Mouse (Mus musculus): ENCODE data around the gene Gm4513. TPM values are rescaled to one million over a fixed set of nuclear protein-coding genes. Genes with fewer than 3 reads are reported as not detected.

The Gm4513 gene
- polyA plus RNA-seq (2012) = not detected in 2 replicates

DNA sequence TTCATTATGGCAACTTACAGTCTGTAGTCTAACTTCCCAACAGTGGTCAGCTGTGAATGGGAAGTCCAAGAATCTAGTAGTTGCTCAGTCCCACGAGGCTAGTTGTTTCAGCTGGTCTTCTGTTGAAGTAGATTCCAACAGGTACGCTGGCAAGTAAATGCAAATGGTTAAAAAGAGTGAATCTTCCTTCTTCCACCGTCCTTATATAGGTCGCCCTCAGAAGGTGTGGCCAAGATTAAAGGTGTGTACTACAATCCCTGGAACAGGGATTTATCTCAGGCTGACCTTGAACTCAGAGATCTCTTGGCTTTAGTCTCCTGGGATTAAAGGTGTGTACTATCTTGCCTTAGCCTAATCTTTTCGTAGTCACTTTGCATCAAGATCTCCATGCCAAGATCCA is at the start of gene Gm4513:
Gm4513 (minus strand) TSS at position 101 of the 400 bp plus-strand sequence.

DNA sequence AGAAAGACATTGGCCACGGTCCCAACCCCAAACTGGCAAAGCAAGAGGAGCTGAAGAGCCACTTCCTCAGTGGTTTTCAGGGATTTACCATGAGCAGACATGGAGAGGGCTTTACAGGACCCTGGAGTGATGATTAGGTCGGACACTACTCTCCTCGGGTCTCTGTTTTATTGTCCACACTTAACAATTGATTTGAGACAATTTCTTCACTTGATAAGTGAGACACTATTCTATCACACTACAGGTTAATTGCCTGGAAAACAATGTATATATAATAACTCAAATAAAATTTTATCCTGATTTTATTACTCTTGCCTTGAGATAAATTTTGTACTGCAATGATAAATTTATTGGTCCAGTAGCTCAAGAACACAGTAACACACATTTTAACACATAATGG is 22.7 kb downstream of the Gm4513 start, which contains the start of gene Gm4141:
Gm4141 (minus strand) TSS at position 101 of the 400 bp plus-strand sequence.

DNA sequence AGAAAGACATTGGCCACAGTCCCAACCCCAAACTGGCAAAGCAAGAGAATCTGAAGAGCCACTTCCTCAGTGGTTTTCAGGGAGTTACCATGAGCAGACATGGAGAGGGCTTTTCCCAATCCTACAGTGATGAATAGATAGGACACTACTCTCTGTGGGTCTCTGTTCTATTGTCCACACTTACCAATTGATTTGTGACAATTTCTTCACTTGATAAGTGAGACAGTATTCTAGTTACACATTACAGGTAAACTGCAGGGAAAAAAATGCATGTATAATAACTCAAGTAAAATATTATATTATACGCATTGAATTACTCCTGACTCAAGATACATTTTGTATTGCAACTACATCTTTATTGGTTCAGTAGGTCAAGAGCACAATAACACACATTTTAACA is 53.2 kb downstream of the Gm4513 start, which contains the start of gene Gm5726:
Gm5726 (minus strand) TSS at position 101 of the 400 bp plus-strand sequence.

Other genes starting within 250 kb of the Gm4513 start
- not detected in 2 replicates for gene Gm5728, start 223.6 kb downstream of the Gm4513 start, polyA plus RNA-seq (2012)
- not detected in 2 replicates for gene Vmn1r100, start 181.1 kb downstream of the Gm4513 start, polyA plus RNA-seq (2012)
- gene Vmn1r101, start 156.4 kb downstream of the Gm4513 start, polyA plus RNA-seq (2012) = not detected in 2 replicates
- not detected in 2 replicates for gene Gm10670, start 124.1 kb downstream of the Gm4513 start, polyA plus RNA-seq (2012)
- not detected in 2 replicates for gene Vmn1r103, start 88.5 kb downstream of the Gm4513 start, polyA plus RNA-seq (2012)
- not detected in 2 replicates for gene Vmn1r104, start 65.2 kb downstream of the Gm4513 start, polyA plus RNA-seq (2012)
- gene Gm5726, start 53.3 kb downstream of the Gm4513 start, polyA plus RNA-seq (2012) = not detected in 2 replicates
- gene Gm4141, start 22.8 kb downstream of the Gm4513 start, polyA plus RNA-seq (2012) = not detected in 2 replicates
- gene Vmn1r107, start 69.9 kb upstream of the Gm4513 start, polyA plus RNA-seq (2012) = not detected in 2 replicates
- gene Vmn1r111, start 104.2 kb upstream of the Gm4513 start, polyA plus RNA-seq (2012) = not detected in 2 replicates
- not detected in 2 replicates for gene Gm10668, start 131.6 kb upstream of the Gm4513 start, polyA plus RNA-seq (2012)
- gene Vmn1r112, start 172.2 kb upstream of the Gm4513 start, polyA plus RNA-seq (2012) = not detected in 2 replicates
- gene Vmn1r113, start 188.3 kb upstream of the Gm4513 start, polyA plus RNA-seq (2012) = not detected in 2 replicates
- gene Vmn1r114, start 213.2 kb upstream of the Gm4513 start, polyA plus RNA-seq (2012) = not detected in 2 replicates
- not detected in 2 replicates for gene Vmn1r115, start 246.0 kb upstream of the Gm4513 start, polyA plus RNA-seq (2012)